Mouse (Mus musculus) kidney, postnatal 0 days (tissue): ENCODE measurements at regions not wholly inside any gene's neighbourhood (a gene's known extent, or its start where the extent isn't known, plus 50 kb on each side); places are given as distances from the start of the nearest gene placed in this dataset.

Experiments
- ATAC-seq: fragments of 200-750 bp; cut with Nextera tagmentation; replicated peaks from 2 replicates; pipeline ENCODE4 v1.8.0; 2017; ENCODE audit warnings: low read depth, moderate number of reproducible peaks, moderate TSS enrichment, moderate library complexity; ENCODE audit not compliant: low FRiP score
- DNase-seq: peaks from one replicate; pipeline ENCODE4 v3.0.0-alpha.2; 2016; ENCODE audit warnings: low spot score
- H3K27ac ChIP-seq: fragments of 300-500 bp; sonication (generic); 2 replicates; pipeline ENCODE4 v1.5.1; 2014; ENCODE audit warnings: mild to moderate bottlenecking
- H3K27me3 ChIP-seq: fragments of 300-500 bp; sonication (generic); 2 replicates; pipeline ENCODE4 v1.6.1; 2014; ENCODE audit warnings: low read length, mixed read lengths; ENCODE audit not compliant: insufficient read depth
- H3K36me3 ChIP-seq: fragments of 300-500 bp; sonication (generic); 2 replicates; pipeline ENCODE4 v1.6.1; 2014; ENCODE audit warnings: low read length, mixed read lengths; ENCODE audit not compliant: insufficient read depth
- H3K4me1 ChIP-seq: fragments of 300-500 bp; sonication (generic); replicated peaks from 2 replicates; pipeline ENCODE4 v1.6.1; 2014; ENCODE audit warnings: antibody characterized with exemption, low read length, mixed read lengths; ENCODE audit not compliant: insufficient read depth
- H3K4me2 ChIP-seq: fragments of 300-500 bp; sonication (generic); 2 replicates; pipeline ENCODE4 v1.6.1; 2014; ENCODE audit warnings: mild to moderate bottlenecking, low read length, moderate library complexity, mixed read lengths
- H3K4me3 ChIP-seq: fragments of 300-500 bp; sonication (generic); replicated peaks from 2 replicates; pipeline ENCODE4 v1.5.1; 2014; ENCODE audit warnings: low read depth, low read length
- H3K9ac ChIP-seq: fragments of 300-500 bp; sonication (generic); 2 replicates; pipeline ENCODE4 v1.6.1; 2014; ENCODE audit warnings: low read depth, low read length
- H3K9me3 ChIP-seq: fragments of 300-500 bp; sonication (generic); replicated peaks from 2 replicates; pipeline ENCODE4 v1.6.1; 2016; ENCODE audit warnings: low read length, inconsistent platforms, mixed read lengths
- CTCF ChIP-seq: IDR thresholded peaks from 2 replicates; pipeline ENCODE4 v1.5.1; 2016; ENCODE audit warnings: antibody characterized with exemption, low read depth, mild to moderate bottlenecking, moderate library complexity
- WGBS: fragments of 180-500 bp; shearing (Covaris S2); extraction: QIAGEN DNeasy Blood & Tissue Kit; methylation state at CpG from one replicate; pipeline ENCODE4 v1.1.7; 2014; 5-methylcytosine and 5-hydroxymethylcytosine counted together

DNA sequence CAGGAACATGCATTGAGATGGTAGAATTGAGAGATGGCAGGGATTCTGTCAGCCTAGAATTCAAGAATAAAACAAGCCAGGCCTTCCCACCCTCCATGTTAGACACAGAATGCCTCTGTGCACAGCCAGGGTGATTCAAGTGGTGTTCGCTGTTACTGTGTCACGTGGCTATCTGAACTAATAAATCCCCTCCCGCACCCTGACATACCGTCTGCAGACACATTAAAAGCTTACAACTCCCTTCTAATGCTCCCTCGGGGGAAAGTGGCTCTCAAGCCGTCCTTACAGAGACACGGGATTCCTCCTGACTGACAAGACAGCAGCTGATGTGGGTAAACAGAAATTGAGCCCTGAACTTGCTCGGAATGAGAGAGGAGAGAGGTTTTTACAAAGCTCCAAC, 279.1 kb downstream of the Prex1 start:
- no peak overlapping the region for H3K4me2 ChIP-seq
- H3K36me3 ChIP-seq, result no peaks in the 10 kb centered on the region
- no peak for TF ChIP-seq CTCF
- no peak overlapping the region for H3K4me3 ChIP-seq
- H3K9me3 ChIP-seq, result no peaks in the 10 kb centered on the region
- H3K27me3 ChIP-seq, result 0 out of 2 replicates have a peak, but pooled peaks cover 6% of the 10 kb centered on the region
- H3K9ac ChIP-seq, result no peak overlapping the region
- 30% methylated on average over 8 of the region's 8 CpGs for WGBS
- ATAC-seq, result no peak
- no peak for DNase-seq
- H3K27ac ChIP-seq, result no peak overlapping the region
- 0 out of 2 replicates have a peak, but pooled peaks cover 3% of the 10 kb centered on the region for H3K4me1 ChIP-seq

DNA sequence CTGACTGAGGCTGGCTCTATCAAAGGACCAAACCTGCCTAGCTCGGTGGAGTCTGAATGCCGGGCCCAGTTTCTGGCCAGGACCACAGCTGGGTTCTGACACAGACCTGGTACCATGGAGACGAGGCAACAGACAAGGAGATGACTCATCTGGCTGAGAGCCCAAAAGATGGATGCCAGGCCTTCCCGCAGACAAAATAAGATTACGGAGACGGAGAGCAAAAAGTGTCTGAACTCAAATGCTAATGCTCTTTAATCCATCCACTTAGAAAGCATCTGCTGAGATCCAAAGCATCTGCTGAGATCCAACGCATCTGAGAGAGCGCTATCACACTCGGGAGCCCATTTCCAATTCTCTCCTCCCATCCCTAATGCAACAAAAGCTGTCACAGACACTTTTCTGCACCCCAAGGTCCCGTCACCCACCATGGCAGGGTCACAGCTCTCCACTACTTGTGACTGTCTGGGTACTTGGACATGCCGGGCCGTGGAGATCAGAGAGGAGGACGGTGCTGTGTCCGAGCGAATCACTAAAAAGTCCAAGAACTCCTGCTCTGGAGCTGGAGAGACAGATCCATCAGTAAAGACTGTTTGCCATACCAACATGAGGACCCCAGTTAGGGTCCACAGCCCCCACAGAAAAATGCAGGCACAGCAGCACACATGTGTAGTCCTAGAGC, 278.3 kb upstream of the Sulf2 start:
- H3K27me3 ChIP-seq, result no peaks in the 10 kb centered on the region
- H3K4me3 ChIP-seq, result no peak overlapping the region
- H3K9ac ChIP-seq, result no peak overlapping the region
- DNase-seq (peak; percentile 57), ATAC-seq (no peak)
- no peaks in the 10 kb centered on the region for H3K9me3 ChIP-seq
- 0 out of 2 replicates have a peak, but pooled peaks cover 3% of the 10 kb centered on the region for H3K4me1 ChIP-seq
- H3K27ac ChIP-seq, result no peak overlapping the region
- no peak overlapping the region for H3K4me2 ChIP-seq
- H3K36me3 ChIP-seq, result no peaks in the 10 kb centered on the region
- no peak for TF ChIP-seq CTCF
- 71% methylated on average over 15 of the region's 15 CpGs for WGBS

DNA sequence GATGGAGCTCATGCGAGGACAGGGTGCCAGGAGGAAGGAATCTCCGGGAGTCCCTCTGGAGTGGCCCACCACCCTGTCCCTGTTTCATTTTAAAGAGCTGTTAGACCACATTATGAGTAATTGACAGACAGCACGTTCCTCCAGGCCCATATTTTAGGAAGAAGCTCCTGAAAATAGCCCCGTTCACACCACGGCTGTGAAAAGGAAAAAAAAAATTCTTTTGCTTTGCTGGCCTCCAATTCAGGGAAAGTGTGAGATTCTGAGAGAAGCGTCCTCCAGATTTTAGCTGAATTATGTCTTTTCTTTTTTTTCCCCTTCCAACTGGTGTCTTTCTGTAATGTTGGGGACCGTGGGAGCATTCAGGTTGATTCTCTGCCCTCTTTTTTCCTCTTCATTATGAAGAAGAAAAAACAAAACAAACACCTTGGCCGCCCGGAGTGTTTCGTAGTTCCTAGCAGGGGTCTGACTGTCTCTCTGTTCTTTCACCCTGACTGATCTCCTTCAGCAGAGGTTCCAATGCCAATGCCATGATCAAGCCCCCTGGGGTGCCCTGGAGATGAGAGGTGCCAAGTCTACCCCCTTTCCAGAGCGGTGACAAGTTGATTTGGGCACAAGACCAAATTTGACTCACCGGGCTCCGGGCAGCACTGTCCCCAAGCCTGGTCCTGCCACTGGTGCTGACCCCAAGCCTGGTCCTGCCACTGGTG, 277.6 kb upstream of the Sulf2 start:
- Histone ChIP-seq H3K9me3 (no peaks in the 10 kb centered on the region), H3K4me3 (no peak overlapping the region), H3K27me3 (no peaks in the 10 kb centered on the region), H3K4me1 (0 out of 2 replicates have a peak, but pooled peaks cover 3% of the 10 kb centered on the region), H3K4me2 (no peak overlapping the region), H3K27ac (no peak overlapping the region), H3K36me3 (no peaks in the 10 kb centered on the region), H3K9ac (no peak overlapping the region)
- WGBS, result 83% methylated on average over 13 of the region's 13 CpGs
- 0 out of 2 replicates have a peak, but pooled peaks have one; percentile 31 for ATAC-seq
- no peak for DNase-seq
- no peak for TF ChIP-seq CTCF

DNA sequence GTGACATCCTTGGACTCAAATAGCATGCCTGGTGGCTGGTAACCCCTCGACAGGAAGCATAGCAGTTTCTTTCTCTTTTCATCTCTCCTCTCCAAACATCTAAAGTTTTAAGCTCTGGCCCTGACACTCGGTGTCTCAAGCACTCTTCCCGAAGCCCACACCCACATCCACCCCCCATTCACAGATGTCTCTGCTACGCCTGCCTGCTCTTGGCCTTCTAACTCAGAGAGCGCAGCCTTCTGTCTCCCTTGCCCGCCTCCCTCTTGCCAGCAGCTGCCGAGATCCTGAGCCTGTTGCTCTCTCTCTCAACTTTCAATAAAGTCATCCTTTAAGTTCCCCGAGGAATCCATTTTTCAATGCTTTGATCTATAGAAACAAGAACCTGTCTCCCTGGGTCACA, 277.1 kb upstream of the Sulf2 start:
- Histone ChIP-seq H3K27me3 (no peaks in the 10 kb centered on the region), H3K4me3 (no peak overlapping the region), H3K4me2 (no peak overlapping the region), H3K27ac (no peak overlapping the region), H3K9me3 (no peaks in the 10 kb centered on the region), H3K4me1 (0 out of 2 replicates have a peak, but pooled peaks cover 3% of the 10 kb centered on the region), H3K9ac (no peak overlapping the region), H3K36me3 (no peaks in the 10 kb centered on the region)
- ATAC-seq, result no peak
- WGBS, result 68% methylated on average over 8 of the region's 8 CpGs
- no peak for DNase-seq
- no peak for TF ChIP-seq CTCF

DNA sequence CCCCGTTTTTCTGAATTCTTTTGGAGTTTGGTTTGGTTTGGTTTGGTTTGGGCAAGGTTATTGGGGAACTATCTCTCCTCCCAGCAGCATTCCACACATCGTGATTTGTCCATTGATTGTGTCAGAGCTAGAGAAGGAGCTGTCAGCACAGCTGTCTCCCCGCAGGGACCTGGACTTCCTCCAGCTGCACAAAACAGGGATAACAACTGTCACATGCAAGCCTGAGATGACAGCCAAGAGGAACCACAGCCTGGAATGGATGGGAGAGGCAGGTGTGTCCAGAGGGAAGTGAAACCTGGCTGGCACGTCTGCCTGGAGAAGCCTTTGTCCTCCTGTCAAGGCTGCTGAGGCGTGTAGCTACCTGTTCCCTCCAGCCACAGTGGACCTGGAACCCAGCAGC, 274.5 kb upstream of the Sulf2 start:
- Histone ChIP-seq H3K36me3 (no peaks in the 10 kb centered on the region), H3K27me3 (no peaks in the 10 kb centered on the region), H3K27ac (no peak overlapping the region), H3K4me3 (no peak overlapping the region), H3K9ac (no peak overlapping the region), H3K4me1 (no peaks in the 10 kb centered on the region; the same call in 1 of the 2 replicates), H3K9me3 (no peaks in the 10 kb centered on the region), H3K4me2 (no peak overlapping the region)
- 54% methylated on average over 5 of the region's 5 CpGs for WGBS
- no peak for TF ChIP-seq CTCF
- ATAC-seq, result no peak
- DNase-seq, result no peak

DNA sequence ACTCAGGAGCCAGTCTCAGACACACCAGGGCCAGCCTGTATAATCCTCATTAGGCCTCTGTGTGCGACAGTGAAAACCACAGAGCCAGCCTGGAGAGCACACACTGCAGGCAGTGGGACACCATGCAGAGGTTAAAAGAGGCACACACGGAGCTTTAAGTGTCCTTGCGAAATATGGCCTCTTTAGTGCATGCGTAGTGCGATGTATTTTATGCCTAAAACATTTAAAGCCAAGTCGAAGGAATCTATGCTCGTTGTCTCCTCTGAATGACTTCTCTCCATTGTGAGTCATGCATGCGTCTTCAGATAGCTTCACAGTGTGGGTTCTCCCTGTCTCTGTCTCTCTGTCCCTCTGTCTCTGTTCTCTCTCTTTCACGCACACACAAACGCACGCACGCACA, 274.0 kb upstream of the Sulf2 start:
- H3K9ac ChIP-seq, result no peak overlapping the region
- no peaks in the 10 kb centered on the region; the same call in 1 of the 2 replicates for H3K4me1 ChIP-seq
- ATAC-seq (no peak), DNase-seq (no peak)
- no peaks in the 10 kb centered on the region for H3K9me3 ChIP-seq
- WGBS, result 90% methylated on average over 12 of the region's 12 CpGs
- H3K36me3 ChIP-seq, result no peaks in the 10 kb centered on the region
- no peak overlapping the region for H3K4me3 ChIP-seq
- no peak overlapping the region for H3K4me2 ChIP-seq
- no peaks in the 10 kb centered on the region for H3K27me3 ChIP-seq
- TF ChIP-seq CTCF, result no peak
- no peak overlapping the region for H3K27ac ChIP-seq
